Mouse (Mus musculus): ENCODE measurements around the gene Gm20388. TPM values are rescaled to one million over a fixed set of nuclear protein-coding genes. Genes with fewer than 3 reads are reported as not detected.

The Gm20388 gene
- polyA plus RNA-seq, 1 experiment from 2014 or later = not detected

DNA sequence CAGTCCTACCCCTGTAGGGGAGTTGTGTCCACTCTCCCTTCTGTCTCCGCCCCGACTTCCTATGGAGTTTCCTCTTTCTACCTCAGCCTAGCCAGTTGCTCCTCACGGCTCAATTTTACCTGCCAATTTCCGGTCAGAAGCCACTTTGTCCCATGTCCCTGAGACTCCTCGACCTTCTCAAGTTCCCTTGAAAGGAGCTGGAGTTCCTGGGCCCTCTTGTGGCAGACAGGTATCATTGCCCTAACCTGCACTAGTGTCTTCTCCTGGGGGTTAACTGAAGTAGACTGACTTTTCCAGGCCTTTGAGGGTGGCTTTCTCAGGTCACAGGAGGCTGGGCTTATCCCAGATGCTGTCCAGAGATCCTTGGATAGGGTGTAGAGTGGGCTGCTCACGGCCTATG lies 897.1 kb downstream of the Gm20388 start:
- DNase-seq (no peak), ATAC-seq (ENCODE audit: low read depth) (no peak)
- no peaks in the 10 kb centered on the region for H3K9me3 ChIP-seq (replicated peaks)
- 22% methylated on average over 6 of the region's 6 CpGs for WGBS (ENCODE audit: insufficient replicate concordance)
- no peak overlapping the region for H3K27ac ChIP-seq
- no peak overlapping the region for H3K4me3 ChIP-seq (replicated peaks)
- no peak overlapping the region for H3K9ac ChIP-seq
- peaks cover 4% of the 10 kb centered on the region; the same call in 1 of the 2 replicates for H3K27me3 ChIP-seq
- H3K36me3 ChIP-seq = no peaks in the 10 kb centered on the region
- no peak overlapping the region for H3K4me2 ChIP-seq
- H3K4me1 ChIP-seq (replicated peaks) = 0 out of 2 replicates have a peak, but pooled peaks cover 4% of the 10 kb centered on the region

DNA sequence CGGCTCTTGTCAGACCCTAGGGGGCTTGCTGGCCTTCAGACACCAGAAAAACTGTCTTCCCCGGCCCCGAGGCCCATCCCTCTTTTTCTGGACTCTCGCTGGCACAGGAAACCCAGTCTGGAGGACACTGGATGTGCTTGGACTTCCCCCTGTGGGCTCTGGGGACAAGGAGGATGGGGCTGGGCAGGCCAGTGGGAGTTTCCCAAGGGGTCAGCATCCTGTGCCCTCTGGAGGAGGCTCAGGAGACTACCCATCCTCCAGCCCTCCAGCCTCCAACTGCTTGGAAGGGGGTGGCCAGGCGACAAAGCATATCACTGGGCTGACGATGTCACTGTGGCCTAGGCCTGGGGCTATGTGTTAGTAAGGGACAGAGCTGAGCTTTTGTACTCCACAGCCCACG lies 898.4 kb downstream of the Gm20388 start:
- ATAC-seq (ENCODE audit: low read depth) = no peak
- Histone ChIP-seq H3K27me3 (peaks cover 4% of the 10 kb centered on the region; the same call in 1 of the 2 replicates), H3K9me3 (replicated peaks) (no peaks in the 10 kb centered on the region), H3K27ac (no peak overlapping the region), H3K9ac (no peak overlapping the region), H3K4me1 (replicated peaks) (0 out of 2 replicates have a peak, but pooled peaks cover 4% of the 10 kb centered on the region), H3K4me3 (replicated peaks) (no peak overlapping the region), H3K4me2 (no peak overlapping the region), H3K36me3 (no peaks in the 10 kb centered on the region)
- DNase-seq = no peak
- 60% methylated on average over 7 of the region's 7 CpGs for WGBS (ENCODE audit: insufficient replicate concordance)

DNA sequence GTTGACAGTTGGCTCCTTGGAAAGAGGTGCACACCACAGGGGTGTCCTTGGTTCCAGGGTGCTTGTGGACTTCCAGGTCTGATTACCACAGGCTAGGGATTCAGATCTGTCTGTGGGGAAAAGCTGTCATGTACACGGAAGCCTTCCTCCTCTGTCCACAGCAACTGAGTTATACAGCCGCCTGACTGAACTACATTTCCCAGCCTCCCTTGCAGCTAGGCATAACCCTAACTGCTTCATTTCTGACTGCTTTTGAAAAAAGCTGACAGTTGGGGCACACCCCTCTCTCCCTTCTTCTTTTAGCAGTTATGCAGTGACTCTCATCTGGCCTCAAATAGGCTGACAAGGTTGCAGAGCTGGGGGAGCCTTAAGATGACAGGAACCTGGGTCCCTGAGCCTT lies 901.3 kb downstream of the Gm20388 start:
- no peaks in the 10 kb centered on the region for H3K36me3 ChIP-seq
- H3K27ac ChIP-seq = no peak overlapping the region
- 62% methylated on average over 2 of the region's 2 CpGs for WGBS (ENCODE audit: insufficient replicate concordance)
- DNase-seq (no peak), ATAC-seq (ENCODE audit: low read depth) (no peak)
- no peak overlapping the region for H3K4me2 ChIP-seq
- 0 out of 2 replicates have a peak, but pooled peaks cover 2% of the 10 kb centered on the region for H3K4me1 ChIP-seq (replicated peaks)
- H3K27me3 ChIP-seq = no peaks in the 10 kb centered on the region
- no peaks in the 10 kb centered on the region for H3K9me3 ChIP-seq (replicated peaks)
- H3K4me3 ChIP-seq (replicated peaks) = no peak overlapping the region
- no peak overlapping the region for H3K9ac ChIP-seq

DNA sequence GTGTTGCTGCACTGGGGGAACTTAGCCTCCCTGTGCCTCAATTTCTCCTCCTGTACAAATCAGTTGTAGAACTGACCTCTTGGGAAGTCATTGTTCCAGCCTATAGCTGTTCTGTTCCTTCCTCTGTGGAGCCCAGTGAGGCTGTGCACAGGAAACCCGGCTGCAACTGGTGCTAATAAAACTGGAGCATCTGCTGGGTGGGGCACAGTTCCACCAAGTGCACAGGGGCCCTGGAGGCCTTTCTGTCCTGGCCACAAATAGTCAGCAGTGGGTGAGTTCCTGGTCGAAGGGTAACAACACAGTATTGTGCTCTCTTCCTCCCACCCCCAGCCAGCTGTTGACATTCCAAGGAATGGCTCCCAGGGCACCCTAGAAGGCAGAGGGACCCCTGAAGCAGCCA lies 902.4 kb downstream of the Gm20388 start:
- Histone ChIP-seq H3K4me1 (replicated peaks) (no peaks in the 10 kb centered on the region), H3K27me3 (no peaks in the 10 kb centered on the region), H3K4me2 (no peak overlapping the region), H3K9ac (no peak overlapping the region), H3K36me3 (no peaks in the 10 kb centered on the region), H3K4me3 (replicated peaks) (no peak overlapping the region), H3K27ac (no peak overlapping the region), H3K9me3 (replicated peaks) (no peaks in the 10 kb centered on the region)
- ATAC-seq (ENCODE audit: low read depth) (no peak), DNase-seq (no peak)
- 20% methylated on average over 2 of the region's 2 CpGs for WGBS (ENCODE audit: insufficient replicate concordance)

DNA sequence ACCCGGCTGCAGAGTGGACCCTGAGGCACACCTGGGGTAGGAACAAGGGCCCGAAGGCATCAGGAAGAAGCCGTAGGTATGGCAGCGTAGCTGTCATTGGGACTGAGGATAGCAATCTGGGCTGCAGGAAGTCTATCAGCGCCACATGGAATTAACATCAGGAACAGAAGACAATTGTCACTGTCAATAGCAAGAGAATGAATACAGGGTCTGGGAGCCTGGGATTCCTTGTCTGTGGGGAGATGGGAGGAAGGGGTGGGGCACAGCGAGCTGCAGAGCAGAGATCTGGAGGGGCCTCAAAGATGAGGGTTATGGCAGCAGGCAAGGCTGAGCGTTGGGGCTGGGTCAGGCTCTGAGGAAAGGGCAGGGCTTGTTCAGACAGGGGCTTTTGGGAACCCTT lies 903.2 kb downstream of the Gm20388 start:
- no peak for DNase-seq
- H3K4me3 ChIP-seq (replicated peaks) = no peak overlapping the region
- no peak overlapping the region for H3K9ac ChIP-seq
- no peak overlapping the region for H3K4me2 ChIP-seq
- H3K27ac ChIP-seq = no peak overlapping the region
- no peak for ATAC-seq (ENCODE audit: low read depth)
- H3K9me3 ChIP-seq (replicated peaks) = no peaks in the 10 kb centered on the region
- no peaks in the 10 kb centered on the region for H3K36me3 ChIP-seq
- WGBS (ENCODE audit: insufficient replicate concordance) = 62% methylated on average over 7 of the region's 7 CpGs
- no peaks in the 10 kb centered on the region for H3K27me3 ChIP-seq
- H3K4me1 ChIP-seq (replicated peaks) = no peaks in the 10 kb centered on the region

DNA sequence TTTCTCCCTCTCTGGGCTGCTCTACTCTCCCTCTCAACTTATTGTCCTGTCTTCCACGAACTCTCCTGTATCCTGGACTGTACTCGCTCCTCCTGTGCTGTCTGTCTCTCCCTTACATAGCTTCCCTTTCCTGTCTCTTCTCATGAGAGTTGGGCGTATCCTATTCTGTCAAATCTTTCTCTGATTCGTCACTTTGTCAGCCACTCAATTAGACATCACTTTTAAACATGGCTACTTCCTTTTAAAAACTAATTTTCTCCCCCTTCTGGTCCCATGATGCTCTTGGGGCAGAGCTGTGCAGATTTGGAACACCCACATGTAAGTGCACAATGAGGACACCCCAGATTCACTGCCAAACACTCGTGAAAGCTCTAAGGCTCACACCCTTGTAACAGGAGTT lies 905.7 kb downstream of the Gm20388 start:
- no peak overlapping the region for H3K9ac ChIP-seq
- ATAC-seq (ENCODE audit: low read depth) = no peak
- peaks cover 2% of the 10 kb centered on the region; the same call in 1 of the 2 replicates for H3K4me1 ChIP-seq (replicated peaks)
- 46% methylated on average over 5 of the region's 5 CpGs for WGBS (ENCODE audit: insufficient replicate concordance)
- no peaks in the 10 kb centered on the region for H3K27me3 ChIP-seq
- no peaks in the 10 kb centered on the region for H3K9me3 ChIP-seq (replicated peaks)
- no peak overlapping the region for H3K4me3 ChIP-seq (replicated peaks)
- DNase-seq = no peak
- H3K27ac ChIP-seq = no peak overlapping the region
- no peak overlapping the region for H3K4me2 ChIP-seq
- no peaks in the 10 kb centered on the region for H3K36me3 ChIP-seq

DNA sequence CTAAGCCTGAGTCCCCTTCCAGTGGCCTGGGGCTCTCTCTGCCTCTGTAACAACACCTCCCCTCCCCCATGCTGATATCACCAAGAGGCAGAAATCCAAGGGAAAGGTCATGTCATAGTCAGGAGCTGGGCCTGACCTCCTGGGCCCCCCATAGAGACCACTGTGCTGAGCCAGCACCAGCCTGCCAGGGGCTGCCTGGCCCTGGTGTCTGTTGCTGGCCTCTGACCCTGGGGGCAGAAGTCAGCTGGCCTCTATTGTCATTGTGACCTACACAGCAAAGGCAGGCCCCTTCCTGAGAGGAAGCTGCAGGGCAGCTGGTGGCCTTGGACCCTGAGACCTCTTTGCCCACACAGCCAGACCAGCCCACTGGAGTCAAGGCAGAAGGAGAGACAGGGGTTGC lies 909.3 kb downstream of the Gm20388 start:
- no peak overlapping the region for H3K4me3 ChIP-seq (replicated peaks)
- H3K4me2 ChIP-seq = no peak overlapping the region
- H3K36me3 ChIP-seq = no peaks in the 10 kb centered on the region
- no peak for ATAC-seq (ENCODE audit: low read depth)
- 0 out of 2 replicates have a peak, but pooled peaks cover 4% of the 10 kb centered on the region for H3K9me3 ChIP-seq (replicated peaks)
- no peak for DNase-seq
- no peak overlapping the region for H3K27ac ChIP-seq
- peaks cover 7% of the 10 kb centered on the region; the same call in 1 of the 2 replicates for H3K4me1 ChIP-seq (replicated peaks)
- H3K27me3 ChIP-seq = no peaks in the 10 kb centered on the region
- H3K9ac ChIP-seq = no peak overlapping the region

DNA sequence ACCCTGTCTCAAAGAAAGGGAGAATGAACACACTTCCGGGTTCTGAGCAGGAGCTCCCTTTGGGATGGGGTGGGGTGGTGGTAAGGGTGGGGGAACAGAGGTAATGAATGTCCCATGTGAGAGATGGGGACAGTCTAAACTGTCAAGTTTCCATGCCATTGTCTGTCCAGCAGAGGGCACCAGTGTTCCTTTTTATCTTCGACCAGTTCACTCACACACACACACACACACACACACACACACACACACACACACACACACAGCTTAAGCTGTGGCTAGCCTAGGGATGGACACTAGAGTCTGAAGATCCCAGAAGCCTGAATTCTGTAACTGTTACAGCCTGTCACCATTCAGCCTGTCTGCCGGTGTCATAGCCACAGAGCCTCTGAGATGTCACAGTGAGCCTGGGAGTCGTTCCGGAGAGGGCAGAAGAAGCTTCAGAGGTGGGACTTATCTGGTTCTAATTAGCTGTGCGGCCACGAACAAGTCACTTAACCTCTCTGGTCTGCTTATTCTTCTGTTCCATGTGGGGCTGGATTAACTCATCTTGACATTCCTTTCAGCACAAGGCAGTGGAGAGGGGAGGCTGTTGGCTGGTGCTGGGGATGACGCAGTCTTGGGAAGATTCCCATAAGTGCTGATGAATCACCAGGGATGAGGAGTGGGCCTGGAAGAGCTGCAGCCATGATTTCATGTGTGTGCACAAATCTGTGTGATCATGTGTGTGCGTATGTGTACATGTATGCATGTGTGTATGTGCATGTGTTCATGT lies 910.9 kb downstream of the Gm20388 start:
- Histone ChIP-seq H3K4me2 (no peak overlapping the region), H3K4me3 (replicated peaks) (no peak overlapping the region), H3K4me1 (replicated peaks) (peaks cover 7% of the 10 kb centered on the region; the same call in 1 of the 2 replicates), H3K27ac (no peak overlapping the region), H3K9me3 (replicated peaks) (0 out of 2 replicates have a peak, but pooled peaks cover 4% of the 10 kb centered on the region), H3K27me3 (no peaks in the 10 kb centered on the region), H3K9ac (no peak overlapping the region), H3K36me3 (no peaks in the 10 kb centered on the region)
- ATAC-seq (ENCODE audit: low read depth) (0 out of 2 replicates have a peak, but pooled peaks have one; percentile 16), DNase-seq (no peak)
- WGBS (ENCODE audit: insufficient replicate concordance) = 28% methylated on average over 9 of the region's 9 CpGs

DNA sequence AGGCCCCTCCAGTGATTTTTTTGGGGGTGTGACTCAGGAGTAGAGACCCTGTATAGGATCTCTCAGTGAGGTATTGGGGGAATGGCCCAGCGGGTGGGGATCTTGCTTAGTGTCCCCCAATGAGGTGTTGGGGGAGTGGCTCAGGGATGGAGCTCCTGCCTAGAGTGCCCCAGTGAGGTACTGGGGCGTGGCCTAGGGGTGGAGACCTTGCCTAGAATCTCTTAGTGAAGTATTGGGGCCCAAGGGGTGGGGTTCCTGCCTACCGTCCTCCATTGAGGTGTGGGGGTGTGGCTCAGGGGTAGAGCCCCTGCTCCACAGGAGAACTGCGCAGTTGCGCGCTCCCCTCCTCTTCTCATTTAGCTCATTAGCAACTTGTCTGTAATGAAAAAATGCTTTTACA lies 912.7 kb downstream of the Gm20388 start:
- ATAC-seq (ENCODE audit: low read depth) (0 out of 2 replicates have a peak, but pooled peaks have one; percentile 3), DNase-seq (no peak)
- H3K4me1 ChIP-seq (replicated peaks) = peaks cover 7% of the 10 kb centered on the region; the same call in 1 of the 2 replicates
- no peak overlapping the region for H3K9ac ChIP-seq
- 0 out of 2 replicates have a peak, but pooled peaks cover 4% of the 10 kb centered on the region for H3K9me3 ChIP-seq (replicated peaks)
- no peak overlapping the region for H3K4me2 ChIP-seq
- no peaks in the 10 kb centered on the region for H3K27me3 ChIP-seq
- no peaks in the 10 kb centered on the region for H3K36me3 ChIP-seq
- 61% methylated on average over 6 of the region's 6 CpGs for WGBS (ENCODE audit: insufficient replicate concordance)
- H3K27ac ChIP-seq = no peak overlapping the region
- no peak overlapping the region for H3K4me3 ChIP-seq (replicated peaks)

DNA sequence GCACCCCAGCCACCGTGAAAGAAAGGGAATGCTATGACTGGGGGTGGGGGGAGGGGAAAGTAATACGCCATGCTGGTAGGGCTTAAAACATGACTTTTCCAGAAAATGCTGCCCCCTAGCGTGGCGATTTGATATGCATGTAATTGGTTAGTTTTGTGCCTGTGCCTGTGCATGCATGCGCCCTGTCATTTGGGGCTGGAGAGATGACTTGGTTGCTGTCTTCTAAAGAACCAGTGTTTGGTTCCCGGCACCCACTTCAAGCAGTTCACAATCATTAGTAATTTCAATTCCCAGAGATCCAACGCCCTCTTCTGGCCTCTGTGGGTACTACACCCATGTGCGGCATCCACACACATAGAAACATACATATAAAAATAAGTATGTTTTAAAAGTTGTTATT lies 913.2 kb downstream of the Gm20388 start:
- 0 out of 2 replicates have a peak, but pooled peaks cover 4% of the 10 kb centered on the region for H3K9me3 ChIP-seq (replicated peaks)
- no peak overlapping the region for H3K4me3 ChIP-seq (replicated peaks)
- H3K4me1 ChIP-seq (replicated peaks) = peaks cover 7% of the 10 kb centered on the region; the same call in 1 of the 2 replicates
- 63% methylated on average over 8 of the region's 8 CpGs for WGBS (ENCODE audit: insufficient replicate concordance)
- no peaks in the 10 kb centered on the region for H3K36me3 ChIP-seq
- DNase-seq = no peak
- no peak overlapping the region for H3K4me2 ChIP-seq
- H3K9ac ChIP-seq = no peak overlapping the region
- H3K27ac ChIP-seq = no peak overlapping the region
- ATAC-seq (ENCODE audit: low read depth) = no peak
- H3K27me3 ChIP-seq = no peaks in the 10 kb centered on the region

DNA sequence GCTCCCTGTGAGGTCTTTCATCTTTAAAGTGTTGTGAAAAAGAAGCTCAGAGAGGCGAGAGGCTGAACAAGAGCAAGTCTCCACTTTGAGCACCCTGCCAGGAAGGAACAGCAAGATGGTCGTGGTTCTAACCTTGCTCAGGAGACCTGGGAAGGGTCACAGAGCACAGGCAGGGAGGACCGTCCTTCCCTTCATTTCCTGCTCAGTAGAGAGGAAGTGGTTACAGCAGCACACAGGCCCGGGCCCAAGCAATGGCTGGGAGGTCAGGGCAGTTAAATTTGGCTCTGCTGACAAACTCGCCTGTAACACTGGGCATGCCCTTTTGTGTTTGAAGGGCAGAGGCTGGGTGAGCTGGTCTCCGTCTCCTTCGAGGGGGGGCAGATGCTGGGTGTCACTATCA lies 914.0 kb downstream of the Gm20388 start:
- peaks cover 6% of the 10 kb centered on the region; the same call in 1 of the 2 replicates for H3K4me1 ChIP-seq (replicated peaks)
- 0 out of 2 replicates have a peak, but pooled peaks cover 4% of the 10 kb centered on the region for H3K9me3 ChIP-seq (replicated peaks)
- no peak overlapping the region for H3K4me2 ChIP-seq
- no peak overlapping the region for H3K4me3 ChIP-seq (replicated peaks)
- no peaks in the 10 kb centered on the region for H3K36me3 ChIP-seq
- no peaks in the 10 kb centered on the region for H3K27me3 ChIP-seq
- no peak overlapping the region for H3K9ac ChIP-seq
- ATAC-seq (ENCODE audit: low read depth) (no peak), DNase-seq (no peak)
- no peak overlapping the region for H3K27ac ChIP-seq
- WGBS (ENCODE audit: insufficient replicate concordance) = 30% methylated on average over 7 of the region's 7 CpGs

DNA sequence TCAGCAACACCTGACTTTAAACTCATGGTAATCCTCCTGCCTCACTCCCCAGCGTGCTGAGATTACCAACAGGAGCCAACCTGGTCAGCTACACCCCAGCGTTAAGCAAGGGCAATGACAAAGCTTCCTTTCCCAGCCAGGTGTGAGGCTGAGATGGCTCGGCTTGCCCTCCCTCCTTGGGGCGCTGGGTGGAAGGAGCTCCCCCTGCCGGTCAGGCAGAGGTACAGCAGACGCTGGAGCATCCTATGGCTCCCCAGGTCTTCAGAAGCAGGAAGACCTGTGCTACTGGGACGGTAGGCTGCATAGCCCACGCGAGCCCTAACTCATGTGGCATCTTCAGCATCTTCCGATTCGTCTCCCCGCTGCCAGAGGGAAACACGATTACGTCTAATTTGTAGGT lies 917.6 kb downstream of the Gm20388 start:
- 12% methylated on average over 14 of the region's 14 CpGs for WGBS (ENCODE audit: insufficient replicate concordance)
- H3K4me3 ChIP-seq (replicated peaks) = no peak overlapping the region
- 0 out of 2 replicates have a peak, but pooled peaks cover 4% of the 10 kb centered on the region for H3K9me3 ChIP-seq (replicated peaks)
- H3K27me3 ChIP-seq = no peaks in the 10 kb centered on the region
- H3K27ac ChIP-seq = no peak overlapping the region
- no peak overlapping the region for H3K9ac ChIP-seq
- ATAC-seq (ENCODE audit: low read depth) = no peak
- no peak overlapping the region for H3K4me2 ChIP-seq
- no peaks in the 10 kb centered on the region for H3K36me3 ChIP-seq
- DNase-seq = no peak
- peaks cover 12% of the 10 kb centered on the region for H3K4me1 ChIP-seq (replicated peaks)

Data from liver, embryonic 13.5 days (tissue).